Mouse (Mus musculus) CH12.LX (cell line): ENCODE measurements around the gene Slc27a4. TPM values are rescaled to one million over a fixed set of nuclear protein-coding genes. Genes with fewer than 3 reads are reported as not detected.

Experiments
- DNase-seq: peaks from one replicate; pipeline ENCODE4 v3.0.0-alpha.2; 2013; ENCODE audit errors: extremely low read depth
- H3K27ac ChIP-seq: 2 replicates; pipeline ENCODE4 v1.5.1; 2012; ENCODE audit warnings: low read depth, mild to moderate bottlenecking, control low read depth, moderate library complexity; ENCODE audit not compliant: insufficient read depth
- H3K27me3 ChIP-seq: replicated peaks from 2 replicates; pipeline ENCODE3; 2012; ENCODE audit warnings: inconsistent platforms
- H3K36me3 ChIP-seq, 2 experiments: replicated peaks in 1 of 2; 2 replicates each; pipeline versions ENCODE3 to v1.6.1; 2012; ENCODE audit warnings: inconsistent platforms in 1 of 2, low read length in 1 of 2, mild to moderate bottlenecking in 1 of 2, mixed read lengths in 1 of 2, moderate library complexity in 1 of 2; ENCODE audit not compliant: control insufficient read depth in 1 of 2, insufficient read depth in 1 of 2
- H3K4me1 ChIP-seq, 2 experiments: 2 replicates each; pipeline ENCODE4 v1.6.1; 2012; ENCODE audit warnings: inconsistent platforms in 1 of 2, moderate library complexity in 1 of 2; ENCODE audit not compliant: insufficient read depth in 2 of 2, control insufficient read depth in 1 of 2
- H3K4me2 ChIP-seq: 2 replicates; pipeline ENCODE4 v1.6.1; 2012; ENCODE audit warnings: low read depth, mild to moderate bottlenecking, control low read depth; ENCODE audit not compliant: poor library complexity, insufficient read depth, severe bottlenecking
- H3K4me3 ChIP-seq, 3 experiments: fragments of 150-350 bp in 1 of 3; sonication (generic) in 1 of 3; replicated peaks in 1 of 3; 2 replicates each; pipeline versions ENCODE3 to v1.5.1; 2011 to 2012; ENCODE audit warnings: low read depth in 2 of 3, low read length in 2 of 3, mild to moderate bottlenecking in 2 of 3, moderate library complexity in 2 of 3, control low read depth in 1 of 3, improper control_type of control experiment in 1 of 3, inconsistent platforms in 1 of 3, mixed read lengths in 1 of 3; ENCODE audit not compliant: poor library complexity in 1 of 3
- H3K79me2 ChIP-seq: replicated peaks from 2 replicates; pipeline ENCODE4 v1.6.1; 2012; ENCODE audit warnings: mild to moderate bottlenecking, moderate library complexity; ENCODE audit not compliant: control insufficient read depth, poor library complexity, insufficient read depth, severe bottlenecking; ENCODE audit errors: extremely low read depth
- H3K9ac ChIP-seq: 2 replicates; pipeline ENCODE4 v1.6.1; 2012; ENCODE audit warnings: low read depth, mild to moderate bottlenecking, control low read depth, moderate library complexity; ENCODE audit not compliant: insufficient read depth
- H3K9me3 ChIP-seq: replicated peaks from 2 replicates; pipeline ENCODE3; 2012; ENCODE audit warnings: low read length, inconsistent platforms, mixed read lengths
- BHLHE40 ChIP-seq: IDR thresholded peaks from 2 replicates; pipeline ENCODE4 v1.6.1; 2011; ENCODE audit warnings: mild to moderate bottlenecking, low read depth, low read length, improper control_type of control experiment
- CHD1 ChIP-seq: IDR thresholded peaks from 2 replicates; pipeline ENCODE4 v1.6.1; 2012; ENCODE audit warnings: low read depth, low read length, improper control_type of control experiment, inconsistent platforms
- E2F4 ChIP-seq: IDR thresholded peaks from 2 replicates; pipeline ENCODE4 v1.6.1; 2011; ENCODE audit warnings: low read depth, low read length, improper control_type of control experiment; ENCODE audit not compliant: insufficient replicate concordance
- GABPA ChIP-seq: IDR thresholded peaks from 2 replicates; pipeline ENCODE4 v1.6.1; 2012; ENCODE audit warnings: low read depth, low read length, improper control_type of control experiment, inconsistent platforms; ENCODE audit not compliant: insufficient replicate concordance
- HCFC1 ChIP-seq: IDR thresholded peaks from 2 replicates; pipeline ENCODE4 v1.6.1; 2012; ENCODE audit warnings: low read depth, mild to moderate bottlenecking, inconsistent platforms, low read length, improper control_type of control experiment
- IRF4 ChIP-seq: IDR thresholded peaks from 2 replicates; pipeline ENCODE4 v1.6.1; 2014; ENCODE audit warnings: low read depth, mild to moderate bottlenecking, inconsistent platforms, low read length, improper control_type of control experiment
- JUND ChIP-seq: conservative IDR thresholded peaks from 2 replicates; pipeline ENCODE4 v1.6.1; 2011; ENCODE audit warnings: low read depth, low read length, improper control_type of control experiment
- KAT2A ChIP-seq: IDR thresholded peaks from 2 replicates; pipeline ENCODE4 v1.6.1; 2012; ENCODE audit warnings: low read length, improper control_type of control experiment, inconsistent platforms; ENCODE audit not compliant: insufficient replicate concordance
- MXI1 ChIP-seq: IDR thresholded peaks from 2 replicates; pipeline ENCODE4 v1.6.1; 2011; ENCODE audit warnings: mild to moderate bottlenecking, low read depth, low read length, improper control_type of control experiment
- MYC ChIP-seq: IDR thresholded peaks from 2 replicates; pipeline ENCODE4 v1.6.1; 2011; ENCODE audit warnings: low read depth, mild to moderate bottlenecking, improper control_type of control experiment, low read length
- NELFE ChIP-seq: IDR thresholded peaks from 2 replicates; pipeline ENCODE4 v1.6.1; 2011; ENCODE audit warnings: low read depth, low read length, improper control_type of control experiment
- NRF1 ChIP-seq: IDR thresholded peaks from 2 replicates; pipeline ENCODE4 v1.6.1; 2014; ENCODE audit warnings: low read depth, mild to moderate bottlenecking, inconsistent platforms, low read length, improper control_type of control experiment, moderate library complexity
- PAX5 ChIP-seq: IDR thresholded peaks from 2 replicates; pipeline ENCODE4 v1.6.1; 2012; ENCODE audit warnings: low read length, inconsistent platforms, mixed read lengths
- POLR2A ChIP-seq: IDR thresholded peaks from 2 replicates; pipeline ENCODE4 v1.6.1; 2011; ENCODE audit warnings: low read depth, mild to moderate bottlenecking, improper control_type of control experiment, low read length
- POLR2AphosphoS2 ChIP-seq: IDR thresholded peaks from 2 replicates; pipeline ENCODE4 v1.6.1; 2011; ENCODE audit warnings: low read depth, low read length, improper control_type of control experiment
- RAD21 ChIP-seq: IDR thresholded peaks from 2 replicates; pipeline ENCODE4 v1.6.1; 2011; ENCODE audit warnings: low read depth, mild to moderate bottlenecking, low read length, improper control_type of control experiment, moderate library complexity
- RCOR1 ChIP-seq: conservative IDR thresholded peaks from 2 replicates; pipeline ENCODE4 v1.6.1; 2012; ENCODE audit warnings: low read depth, mild to moderate bottlenecking, inconsistent platforms, low read length, improper control_type of control experiment
- SIN3A ChIP-seq: IDR thresholded peaks from 2 replicates; pipeline ENCODE4 v1.6.1; 2012; ENCODE audit warnings: low read length, improper control_type of control experiment, inconsistent platforms
- SMC3 ChIP-seq: IDR thresholded peaks from 2 replicates; pipeline ENCODE4 v1.6.1; 2011; ENCODE audit warnings: low read depth, low read length, improper control_type of control experiment
- TBP ChIP-seq: conservative IDR thresholded peaks from 2 replicates; pipeline ENCODE4 v1.6.1; 2011; ENCODE audit warnings: low read depth, low read length, improper control_type of control experiment
- TCF12 ChIP-seq: IDR thresholded peaks from 2 replicates; pipeline ENCODE4 v1.6.1; 2014; ENCODE audit warnings: low read depth, mild to moderate bottlenecking, inconsistent platforms, low read length, improper control_type of control experiment
- UBTF ChIP-seq: IDR thresholded peaks from 2 replicates; pipeline ENCODE4 v1.6.1; 2012; ENCODE audit warnings: low read depth, mild to moderate bottlenecking, inconsistent platforms, low read length, improper control_type of control experiment, moderate library complexity
- USF1 ChIP-seq: IDR thresholded peaks from 2 replicates; pipeline ENCODE4 v1.6.1; 2014; ENCODE audit warnings: low read depth, mild to moderate bottlenecking, inconsistent platforms, low read length, improper control_type of control experiment
- USF2 ChIP-seq: conservative IDR thresholded peaks from 2 replicates; pipeline ENCODE4 v1.6.1; 2011; ENCODE audit warnings: low read depth, low read length, improper control_type of control experiment
- ZKSCAN1 ChIP-seq: IDR thresholded peaks from 2 replicates; pipeline ENCODE4 v1.6.1; 2012; ENCODE audit warnings: low read depth, inconsistent platforms, low read length, improper control_type of control experiment, borderline replicate concordance
- ZMIZ1 ChIP-seq: IDR thresholded peaks from 2 replicates; pipeline ENCODE4 v1.6.1; 2012; ENCODE audit warnings: low read depth, mild to moderate bottlenecking, inconsistent platforms, low read length, improper control_type of control experiment
- ZNF384 ChIP-seq: IDR thresholded peaks from 2 replicates; pipeline ENCODE4 v1.6.1; 2012; ENCODE audit warnings: low read depth, low read length, improper control_type of control experiment, inconsistent platforms
- dilution Hi-C: fragments of 300-500 bp; cut with MboI; formaldehyde crosslinking; loops from 2 replicates; pipeline ENCODE4 v1.14.3; 2020; ENCODE audit warnings: low sequenced_read_pairs; ENCODE audit not compliant: extremely low pct_unique_long_range_greater_than_20kb, extremely low pct_ligation_motif_present
- in situ Hi-C: fragments of 300-500 bp; cut with MboI; formaldehyde crosslinking; loops from 3 replicates; pipeline ENCODE4 v1.14.3; 2019; ENCODE audit warnings: low sequenced_read_pairs, low pct_ligation_motif_present, low pct_unique_long_range_greater_than_20kb, mixed read lengths
- polyA plus RNA-seq: library from polyadenylated mRNA; unstranded; fragments of >175 nt; gene quantifications from 2 replicates; pipeline ENCODE4 v1.2.1, GENCODE M21; 2012; ENCODE audit warnings: low read depth; ENCODE audit not compliant: insufficient read length
- total RNA-seq, 2 experiments: library from RNA; depleted of rRNA; stranded (reverse); fragments of 300-350 nt in 1 of 2; fragments of >200 nt in 1 of 2; gene quantifications; 2 replicates each; pipeline ENCODE4 v1.2.3; 2012 to 2014

The Slc27a4 gene
- total and polyA plus RNA-seq, 3 experiments, result 4.7 to 11.3 (median 4.8) TPM

- Histone ChIP-seq H3K27ac (no peak overlapping the region), H3K9ac (no peak overlapping the region), H3K79me2 (no peaks in the 10 kb centered on the region), H3K4me1 (peaks cover 3% of the 10 kb centered on the region in 2 experiments; a peak in 1 of 4 replicates), H3K27me3 (no peaks in the 10 kb centered on the region), H3K9me3 (no peaks in the 10 kb centered on the region), H3K4me2 (no peak overlapping the region), H3K36me3 (peaks cover 38 to 67% of the 10 kb centered on the region in 2 experiments), H3K4me3 (no peak overlapping the region)
- in situ Hi-C loops, result no loop called here
- TF ChIP-seq ZKSCAN1 (no peak), HCFC1 (no peak), ZNF384 (no peak), RCOR1 (no peak), SIN3A (no peak), CHD1 (no peak), MYC (no peak), TBP (no peak), UBTF (no peak), POLR2A (no peak), BHLHE40 (no peak), ZMIZ1 (no peak), RAD21 (no peak), E2F4 (no peak), NELFE (no peak), PAX5 (no peak), KAT2A (no peak), POLR2AphosphoS2 (no peak), IRF4 (no peak), TCF12 (no peak)
- dilution Hi-C loops, result no loop called here
- no peak for DNase-seq
Measured at GRCm38 (mm10) chr2:29846911-29847310, 44.5 kb downstream of the Slc27a4 start.

GRCm38 (mm10) chr2:29849041-29849440 is 46.6 kb downstream of the Slc27a4 start:
- dilution Hi-C loops (no loop called here), in situ Hi-C loops (no loop called here)
- no peaks in the 10 kb centered on the region for H3K9me3 ChIP-seq
- H3K9ac ChIP-seq, result no peak overlapping the region
- DNase-seq, result no peak
- H3K4me3 ChIP-seq, result no peak overlapping the region
- peaks cover 3% of the 10 kb centered on the region in 2 experiments; a peak in 1 of 4 replicates for H3K4me1 ChIP-seq
- no peak overlapping the region for H3K27ac ChIP-seq
- TF ChIP-seq NELFE, result no peak
- TF ChIP-seq NRF1, result no peak
- TF ChIP-seq GABPA, result no peak
- no peak for TF ChIP-seq USF1
- TF ChIP-seq MXI1, result no peak
- TF ChIP-seq RCOR1, result no peak
- TF ChIP-seq JUND, result no peak
- no peak for TF ChIP-seq SMC3
- TF ChIP-seq BHLHE40, result no peak
- TF ChIP-seq KAT2A, result no peak
- no peak for TF ChIP-seq USF2
- no peak for TF ChIP-seq TBP
- TF ChIP-seq ZMIZ1, result no peak
- TF ChIP-seq ZKSCAN1, result no peak
- no peaks in the 10 kb centered on the region for H3K79me2 ChIP-seq
- H3K36me3 ChIP-seq, result peaks cover 19 to 46% of the 10 kb centered on the region in 2 experiments
- no peak overlapping the region for H3K4me2 ChIP-seq
- H3K27me3 ChIP-seq, result no peaks in the 10 kb centered on the region
